Mouse (Mus musculus) lung, postnatal 36 days (tissue): ENCODE data around the gene Clock.

Source experiments
- DNase-seq: peaks from one replicate; pipeline ENCODE4 v3.0.0; 2022; ENCODE audit warnings: mixed read lengths

Clock gene

DNA sequence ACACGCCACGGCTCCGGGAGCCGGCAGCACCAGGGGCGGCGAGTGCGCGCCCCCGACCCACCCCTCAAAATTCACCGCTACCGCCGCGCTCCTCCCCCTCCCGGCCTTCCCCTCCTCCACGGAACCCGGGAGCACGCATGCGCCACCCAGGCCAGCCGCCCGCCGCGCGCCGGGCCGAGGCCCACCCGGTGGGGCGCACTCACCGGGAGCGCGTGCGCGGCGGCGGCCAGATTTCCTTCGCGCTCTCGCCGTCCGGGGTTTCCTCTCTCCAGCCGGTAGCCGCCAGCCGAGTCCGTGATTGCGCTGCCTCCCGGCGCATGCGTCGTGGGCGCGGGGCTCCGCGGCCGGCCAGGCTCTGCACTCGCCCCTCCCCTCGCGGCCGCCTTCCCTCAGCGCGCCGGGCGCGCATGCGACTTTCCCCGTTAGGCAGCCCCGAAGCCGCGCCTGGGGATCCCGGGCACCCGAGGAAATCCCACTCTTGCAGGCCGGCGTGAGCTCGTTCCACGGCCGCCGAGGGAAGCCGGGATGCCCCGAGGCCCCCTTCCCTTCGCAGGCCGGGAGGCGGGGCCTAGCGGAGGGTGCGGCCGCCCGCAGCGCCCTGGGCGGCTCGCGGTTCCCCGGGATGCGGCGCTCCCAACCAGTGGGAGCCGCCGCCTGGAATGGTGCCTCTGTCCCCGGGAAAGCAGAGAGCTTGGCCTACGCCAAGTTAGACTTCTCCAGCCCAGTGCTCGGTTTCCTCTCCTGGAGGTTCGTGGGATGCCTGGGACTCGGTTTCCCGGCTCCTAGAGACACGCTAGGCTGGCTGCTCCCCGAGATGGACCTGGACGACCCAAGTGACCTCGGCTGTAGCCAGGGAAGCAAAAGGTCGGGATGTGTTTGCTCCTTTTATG, at the start of gene Clock:
Clock (minus strand) TSS at position 341 of the 890 bp plus-strand sequence.
- DNase-seq, result peak; percentile 90

GRCm38 (mm10) chr5:76351953-76352611, 47.5 kb upstream of the Clock start:
- DNase-seq, result no peak

DNA sequence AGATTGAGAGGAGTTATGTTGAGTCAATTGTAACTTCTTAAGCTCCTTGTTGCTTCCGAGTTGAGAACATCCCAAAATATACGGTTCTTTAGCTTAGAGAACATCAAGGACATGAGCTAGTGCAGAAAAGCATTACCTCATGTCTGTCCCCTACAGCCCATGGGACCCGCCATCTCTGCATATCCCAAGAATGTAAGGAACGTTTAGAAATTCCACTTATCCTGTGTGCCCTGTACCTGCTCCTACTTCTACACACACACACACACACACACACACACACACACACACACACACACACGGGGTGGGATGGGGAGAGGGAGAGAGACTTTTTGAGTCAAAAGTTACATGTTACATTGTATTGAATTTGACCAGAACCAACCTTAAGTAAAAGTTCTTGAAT, 46.9 kb upstream of the Clock start:
- no peak for DNase-seq

DNA sequence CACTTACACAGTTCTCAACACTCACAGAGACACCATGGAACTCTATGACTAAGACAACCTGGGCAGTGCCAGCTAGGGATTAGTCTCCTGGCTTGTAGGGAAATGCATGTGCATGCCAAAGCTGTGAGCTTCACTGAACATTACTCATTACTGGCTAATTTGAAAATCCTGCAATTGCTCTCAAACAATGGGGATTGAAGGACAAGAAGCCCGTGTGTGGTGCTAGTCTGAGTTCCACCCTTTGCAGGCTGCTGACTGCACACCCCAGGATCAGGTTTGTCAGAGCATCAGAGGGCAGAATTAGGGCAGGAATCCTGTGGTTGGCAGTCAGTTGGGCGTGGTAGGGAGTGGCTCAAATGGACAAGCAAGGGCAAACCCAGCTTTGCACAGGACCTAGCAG, 41.5 kb upstream of the Clock start:
- no peak for DNase-seq

- DNase-seq, result no peak
Observed at GRCm38 (mm10) chr5:76340931-76341330, 36.3 kb upstream of the Clock start.

DNA sequence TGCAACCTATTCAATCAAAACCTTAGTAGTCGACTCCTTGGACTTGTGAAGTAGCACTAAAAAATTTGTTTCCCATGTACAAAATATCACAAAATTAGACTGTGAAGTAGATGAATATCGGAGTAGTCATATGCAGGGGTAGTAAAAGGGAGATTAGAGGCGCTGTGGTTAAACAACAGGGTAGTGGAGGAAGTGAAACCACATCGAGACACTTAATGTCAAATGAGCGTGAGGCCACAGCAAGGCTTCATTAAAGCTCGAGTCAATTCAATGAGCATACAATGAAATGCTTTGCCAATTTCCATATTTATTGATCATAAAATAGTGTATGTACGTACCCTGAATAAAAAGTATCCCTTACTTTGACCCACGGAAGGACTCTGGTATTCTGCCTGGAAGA, 32.5 kb upstream of the Clock start:
- no peak for DNase-seq

DNA sequence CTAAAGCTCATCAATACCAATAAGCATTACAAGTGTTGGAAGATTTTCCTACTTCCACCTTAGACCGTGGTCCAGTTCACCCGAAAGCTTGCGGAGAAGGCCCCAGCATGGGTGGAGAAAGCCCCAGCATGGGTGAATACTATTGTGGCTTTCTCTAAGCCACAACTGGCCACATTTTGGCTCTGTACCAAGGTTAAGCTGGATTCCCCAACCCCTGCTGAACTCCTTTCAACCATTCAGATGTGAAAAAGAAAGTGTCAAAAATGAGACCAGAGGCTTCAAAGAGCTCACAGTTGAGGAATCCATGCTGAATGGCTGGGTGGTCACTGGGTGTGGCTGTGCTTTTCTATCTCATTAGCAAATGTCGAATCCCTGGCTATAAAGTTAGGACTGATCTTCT, 29.2 kb upstream of the Clock start:
- no peak for DNase-seq

- no peak for DNase-seq
Observed at GRCm38 (mm10) chr5:76330953-76331352, 26.4 kb upstream of the Clock start, which contains the start of gene Pdcl2. TSS of gene Pdcl2 (minus strand) at chr5:76331156.

GRCm38 (mm10) chr5:76327296-76327695, 22.7 kb upstream of the Clock start:
- DNase-seq, result no peak

DNA sequence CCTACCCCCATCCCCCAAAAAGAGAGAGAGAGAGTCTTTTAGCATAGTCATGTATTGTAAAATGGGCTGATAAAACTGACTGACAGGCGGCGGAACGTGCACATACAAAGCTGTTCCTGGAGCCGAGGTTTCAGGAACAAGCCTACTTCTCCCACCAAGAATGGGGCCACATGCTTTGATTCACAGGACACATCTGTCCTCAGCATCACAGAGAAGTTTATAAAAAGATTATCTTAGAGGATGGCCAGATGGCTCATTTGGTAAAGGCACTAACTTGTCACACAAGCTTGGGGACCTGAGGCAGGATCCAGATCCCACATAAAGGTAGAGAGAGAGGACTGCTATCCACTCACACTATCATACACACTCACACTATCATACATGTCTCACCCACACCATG, 20.5 kb upstream of the Clock start:
- DNase-seq, result no peak

DNA sequence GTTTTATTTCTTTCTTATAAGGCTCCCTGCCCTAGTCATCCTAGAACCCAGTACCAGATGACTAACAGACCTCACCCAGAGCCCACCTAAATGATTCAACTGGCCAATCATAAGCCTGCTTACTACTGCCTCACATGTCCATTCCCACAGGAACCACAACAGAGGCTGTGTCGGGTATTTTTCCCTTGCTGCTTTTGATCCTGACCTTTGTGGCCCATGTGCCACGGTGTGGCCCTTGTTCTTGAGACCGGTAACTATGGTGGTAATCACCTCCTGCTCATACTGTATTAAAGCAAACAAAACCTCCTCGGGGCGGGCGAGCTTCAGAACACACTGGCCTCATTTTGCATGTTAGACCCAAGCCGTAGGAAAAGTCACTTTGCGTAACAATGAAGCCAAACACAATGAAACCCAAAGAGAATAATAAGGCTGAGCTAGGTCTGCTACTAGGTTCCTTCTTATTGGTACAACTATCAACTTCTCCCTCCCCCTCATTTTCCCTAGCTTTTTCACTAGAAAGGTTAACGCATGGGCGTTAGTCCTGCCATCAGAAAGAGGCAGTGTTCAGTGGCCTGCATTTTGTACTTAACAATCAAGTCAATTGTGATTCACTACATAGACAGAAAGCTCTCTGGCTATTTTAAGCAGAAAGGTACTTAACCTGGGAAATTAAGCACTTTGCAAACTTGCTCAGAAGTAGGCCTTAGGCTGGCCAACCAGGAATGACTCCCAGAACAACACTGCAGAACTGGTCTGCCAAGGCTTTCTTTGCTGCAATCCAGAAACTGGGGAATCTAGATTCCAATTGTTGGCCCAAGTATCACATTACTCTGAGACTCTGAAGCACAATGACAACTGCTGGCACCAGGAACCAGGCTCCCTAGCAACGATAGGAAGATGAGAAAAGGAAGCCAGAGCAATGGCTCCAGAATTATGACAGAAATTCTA, 16.9 kb upstream of the Clock start:
- DNase-seq, result peak; percentile 62

DNA sequence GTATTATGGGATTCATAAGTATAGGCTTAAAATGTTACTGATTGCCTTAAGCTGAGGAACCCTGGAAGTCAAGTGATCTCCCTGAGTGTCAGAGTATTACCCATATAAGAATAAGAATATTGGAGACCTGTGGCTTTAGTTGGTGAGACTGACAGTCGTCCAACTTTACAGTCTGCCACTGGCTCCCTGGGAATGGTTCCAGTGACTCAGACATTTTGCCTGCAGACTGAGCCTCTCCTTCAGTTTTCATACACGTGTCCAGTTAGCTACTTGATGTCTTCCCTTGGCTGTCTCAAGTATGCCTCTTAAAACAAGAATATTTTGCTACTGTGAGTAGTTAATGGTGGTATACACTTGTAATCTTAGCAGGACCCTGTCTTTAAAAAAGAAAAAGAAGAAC, 3.6 kb upstream of the Clock start:
- DNase-seq, result no peak

DNA sequence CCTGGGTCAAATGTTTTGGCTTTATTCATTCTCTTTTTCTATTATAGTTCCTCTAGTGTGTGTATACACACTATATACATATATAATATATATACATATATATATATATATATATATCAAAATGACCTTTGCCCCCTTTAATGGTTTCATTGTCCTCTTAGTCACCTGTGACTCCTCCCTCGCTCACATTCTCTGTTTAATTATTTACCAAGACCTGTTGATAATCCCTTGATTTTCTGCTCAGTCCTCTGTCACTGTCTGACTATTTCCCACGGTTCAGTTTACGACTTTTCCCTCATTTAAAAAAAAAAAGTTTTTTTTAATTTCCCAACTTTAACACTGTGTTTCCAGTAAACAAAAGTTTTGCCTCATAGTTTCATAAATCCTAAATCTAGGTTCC, 1.7 kb upstream of the Clock start:
- no peak for DNase-seq

- DNase-seq, result no peak
Observed at GRCm38 (mm10) chr5:76305616-76306015, 1.0 kb upstream of the Clock start.

DNA sequence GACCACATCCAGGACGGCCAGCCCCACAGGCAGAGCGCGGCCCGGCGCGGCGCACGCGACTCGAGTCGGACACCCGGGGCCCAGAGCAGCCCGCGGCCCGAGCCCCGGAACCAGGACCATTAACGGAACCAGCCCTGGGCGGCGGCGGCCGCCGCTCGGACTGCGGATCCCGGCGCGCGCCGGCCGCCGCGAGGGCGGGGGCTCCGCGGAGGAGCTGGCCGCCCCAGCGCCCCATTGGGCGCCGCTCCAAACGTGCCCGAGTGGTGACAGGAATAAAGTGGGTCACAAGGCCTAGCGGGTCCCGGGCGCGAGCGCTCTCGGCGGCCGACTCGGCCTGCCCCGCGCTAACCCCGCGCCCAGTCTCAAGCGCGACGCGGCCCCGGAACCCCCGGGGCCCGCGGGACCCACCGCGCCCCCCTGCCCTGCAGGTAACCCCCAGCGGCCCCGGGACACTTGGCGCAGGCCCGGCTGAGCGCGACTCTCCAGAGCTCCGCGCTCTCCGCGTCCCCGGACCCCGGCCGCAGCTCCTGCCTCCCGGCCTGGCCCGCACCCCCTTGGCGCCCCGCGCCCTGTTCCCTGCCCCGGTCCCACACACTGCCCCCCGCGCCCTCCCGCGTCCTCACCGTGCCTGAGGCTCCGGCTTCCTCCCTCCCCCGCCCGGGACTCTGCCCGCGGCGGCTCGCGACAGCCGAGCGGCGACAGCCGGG, 694 bp downstream of the Clock start:
- peak; percentile 89 for DNase-seq

- DNase-seq, result no peak
Observed at GRCm38 (mm10) chr5:76303379-76303744, 1.2 kb downstream of the Clock start.

- DNase-seq, result no peak
Observed at GRCm38 (mm10) chr5:76302009-76302408, 2.6 kb downstream of the Clock start.

GRCm38 (mm10) chr5:76289234-76289691, 15.3 kb downstream of the Clock start:
- DNase-seq, result no peak

DNA sequence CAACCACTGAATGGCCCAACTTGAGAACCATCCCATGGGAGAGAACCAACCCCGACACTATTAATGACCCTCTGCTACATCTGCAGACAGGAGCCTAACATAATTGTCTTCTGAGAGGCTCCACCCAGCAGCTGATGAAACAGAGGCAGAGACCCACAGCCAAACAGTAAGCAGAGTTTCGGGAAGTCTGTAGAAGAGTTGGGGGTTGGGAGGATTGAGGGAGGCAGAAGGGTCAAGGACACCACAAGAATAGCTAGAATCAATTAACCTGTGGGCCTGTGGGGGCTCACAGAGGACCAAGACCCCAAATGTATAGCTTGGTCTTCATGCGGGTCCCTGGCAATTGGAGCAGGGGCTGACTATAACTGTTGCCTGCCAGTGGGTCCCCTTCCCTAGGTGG, 16.3 kb downstream of the Clock start:
- DNase-seq, result no peak

DNA sequence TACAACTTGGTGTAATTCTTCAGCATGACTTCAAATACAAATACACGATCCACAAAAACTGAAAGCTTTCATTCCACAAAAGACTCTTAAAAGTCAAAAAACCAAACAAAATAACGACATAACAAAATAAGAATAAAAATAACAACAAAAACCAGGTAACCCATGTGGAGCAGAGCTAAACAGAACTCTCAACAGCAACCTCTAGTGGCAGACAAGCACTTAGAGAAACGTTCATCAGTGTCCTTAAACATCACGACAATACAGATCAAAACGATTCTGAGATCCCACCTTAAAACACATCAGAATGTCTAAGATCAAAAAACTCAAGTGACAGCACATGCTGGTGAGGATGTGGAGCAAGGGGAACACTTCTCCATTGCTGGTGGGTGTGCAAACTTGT, 17.5 kb downstream of the Clock start:
- no peak for DNase-seq

GRCm38 (mm10) chr5:76285699-76286098, 18.9 kb downstream of the Clock start:
- no peak for DNase-seq

GRCm38 (mm10) chr5:76283890-76284289, 20.7 kb downstream of the Clock start:
- DNase-seq, result no peak
